Mouse (Mus musculus) forebrain, embryonic 11.5 days (tissue): ENCODE results near the gene Ndufs8. TPM values are rescaled to one million over a fixed set of nuclear protein-coding genes. Genes with fewer than 3 reads are reported as not detected.

Experiments used
- ATAC-seq: fragments of 200-750 bp; cut with Nextera tagmentation; replicated peaks from 2 replicates; pipeline ENCODE4 v1.8.0; 2017; ENCODE audit warnings: moderate TSS enrichment; ENCODE audit not compliant: low FRiP score
- DNase-seq: peaks from one replicate; pipeline ENCODE4 v3.0.0-alpha.2; 2017; ENCODE audit warnings: low spot score
- H3K27ac ChIP-seq: fragments of 300-500 bp; sonication (generic); 2 replicates; pipeline ENCODE4 v1.5.1; 2014; ENCODE audit warnings: low read depth, low read length
- H3K27me3 ChIP-seq: fragments of 300-500 bp; sonication (generic); 2 replicates; pipeline ENCODE4 v1.6.1; 2014; ENCODE audit warnings: mild to moderate bottlenecking, low read length, mixed read lengths; ENCODE audit not compliant: control insufficient read depth, insufficient read depth
- H3K36me3 ChIP-seq: fragments of 300-500 bp; sonication (generic); 2 replicates; pipeline ENCODE4 v1.6.1; 2014; ENCODE audit warnings: mild to moderate bottlenecking, low read length, moderate library complexity, mixed read lengths; ENCODE audit not compliant: control insufficient read depth, insufficient read depth
- H3K4me1 ChIP-seq: fragments of 300-500 bp; sonication (generic); replicated peaks from 2 replicates; pipeline ENCODE4 v1.6.1; 2014; ENCODE audit warnings: low read length, mixed read lengths; ENCODE audit not compliant: control insufficient read depth, insufficient read depth
- H3K4me2 ChIP-seq: fragments of 300-500 bp; sonication (generic); 2 replicates; pipeline ENCODE4 v1.6.1; 2014; ENCODE audit warnings: low read depth, mild to moderate bottlenecking, low read length, moderate library complexity, mixed read lengths; ENCODE audit not compliant: severe bottlenecking
- H3K4me3 ChIP-seq: fragments of 300-500 bp; sonication (generic); 2 replicates; pipeline ENCODE4 v1.5.1; 2014; ENCODE audit warnings: low read depth, low read length
- H3K9ac ChIP-seq: fragments of 300-500 bp; sonication (generic); 2 replicates; pipeline ENCODE4 v1.6.1; 2014; ENCODE audit warnings: low read length
- H3K9me3 ChIP-seq: fragments of 300-500 bp; sonication (generic); 2 replicates; pipeline ENCODE4 v1.6.1; 2016; ENCODE audit warnings: low read length, mixed read lengths; ENCODE audit not compliant: control insufficient read depth
- WGBS: fragments of 180-500 bp; shearing (Covaris S2); extraction: QIAGEN DNeasy Blood & Tissue Kit; methylation state at CpG from one replicate; pipeline ENCODE4 v1.1.7; 2014; 5-methylcytosine and 5-hydroxymethylcytosine counted together
- polyA plus RNA-seq: library from polyadenylated mRNA; unstranded; fragments of >200 nt; fragmentation: Nextera tagmentation; extraction: Ambion mirVana; gene quantifications from 2 replicates; pipeline ENCODE4 v1.2.1, GENCODE M21; 2014

The Ndufs8 gene
- polyA plus RNA-seq, 1 experiment from 2014 or later, result 189 TPM

DNA sequence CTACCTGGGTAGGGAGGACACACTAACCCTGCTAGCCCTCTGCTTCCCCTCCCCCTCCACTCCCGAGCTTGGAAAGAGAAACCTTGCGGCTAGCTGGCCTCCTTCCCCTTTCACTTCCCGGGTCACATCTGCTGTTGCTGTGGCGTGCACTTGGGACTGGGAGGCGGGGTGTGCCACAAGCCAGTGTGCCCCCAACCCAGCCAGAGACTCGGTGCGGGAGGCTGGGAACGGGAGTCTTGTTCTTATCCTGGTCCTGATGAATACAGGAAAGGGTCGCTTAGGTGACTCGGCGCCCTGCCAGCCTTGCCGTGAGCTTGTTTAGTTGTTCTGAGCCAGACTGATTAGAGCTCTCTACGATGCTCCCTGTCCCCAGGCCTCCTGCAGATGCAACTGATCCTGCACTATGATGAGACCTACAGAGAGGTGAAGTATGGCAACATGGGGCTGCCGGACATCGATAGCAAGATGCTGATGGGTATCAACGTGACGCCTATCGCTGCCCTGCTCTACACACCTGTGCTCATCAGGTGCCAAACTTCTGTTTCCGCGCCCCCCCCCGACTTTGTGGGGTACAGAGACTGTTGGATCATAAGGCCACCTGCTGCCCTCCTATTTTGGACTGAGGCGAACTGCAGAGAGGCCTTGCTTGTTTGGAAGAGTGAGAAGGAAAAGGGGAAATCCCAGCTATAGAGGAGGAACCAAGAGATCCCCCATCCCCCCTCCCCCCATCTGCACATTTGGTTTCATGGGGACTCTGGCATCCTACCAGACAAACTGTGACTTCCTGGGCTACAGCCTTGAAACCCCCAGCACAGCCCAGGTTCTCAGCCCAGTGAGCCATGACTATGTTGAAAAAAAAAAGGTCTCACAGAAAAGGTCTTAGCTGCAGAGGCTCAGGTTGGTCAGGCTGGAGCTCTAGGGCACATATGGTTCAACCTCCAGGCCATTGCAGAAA lies 23.6 kb upstream of the Ndufs8 start:
- Histone ChIP-seq H3K27ac (no peak overlapping the region), H3K27me3 (no peaks in the 10 kb centered on the region), H3K4me1 (no peaks in the 10 kb centered on the region; the same call in none of the 2 replicates), H3K4me3 (peak overlapping the region; percentile 38), H3K4me2 (peak overlapping the region; percentile 75), H3K9ac (peak overlapping the region; percentile 54), H3K9me3 (no peaks in the 10 kb centered on the region), H3K36me3 (no peaks in the 10 kb centered on the region)
- 9% methylated on average over 22 of the region's 22 CpGs for whole genome bisulfite sequencing
- no peak for DNase-seq
- no peak for ATAC-seq

DNA sequence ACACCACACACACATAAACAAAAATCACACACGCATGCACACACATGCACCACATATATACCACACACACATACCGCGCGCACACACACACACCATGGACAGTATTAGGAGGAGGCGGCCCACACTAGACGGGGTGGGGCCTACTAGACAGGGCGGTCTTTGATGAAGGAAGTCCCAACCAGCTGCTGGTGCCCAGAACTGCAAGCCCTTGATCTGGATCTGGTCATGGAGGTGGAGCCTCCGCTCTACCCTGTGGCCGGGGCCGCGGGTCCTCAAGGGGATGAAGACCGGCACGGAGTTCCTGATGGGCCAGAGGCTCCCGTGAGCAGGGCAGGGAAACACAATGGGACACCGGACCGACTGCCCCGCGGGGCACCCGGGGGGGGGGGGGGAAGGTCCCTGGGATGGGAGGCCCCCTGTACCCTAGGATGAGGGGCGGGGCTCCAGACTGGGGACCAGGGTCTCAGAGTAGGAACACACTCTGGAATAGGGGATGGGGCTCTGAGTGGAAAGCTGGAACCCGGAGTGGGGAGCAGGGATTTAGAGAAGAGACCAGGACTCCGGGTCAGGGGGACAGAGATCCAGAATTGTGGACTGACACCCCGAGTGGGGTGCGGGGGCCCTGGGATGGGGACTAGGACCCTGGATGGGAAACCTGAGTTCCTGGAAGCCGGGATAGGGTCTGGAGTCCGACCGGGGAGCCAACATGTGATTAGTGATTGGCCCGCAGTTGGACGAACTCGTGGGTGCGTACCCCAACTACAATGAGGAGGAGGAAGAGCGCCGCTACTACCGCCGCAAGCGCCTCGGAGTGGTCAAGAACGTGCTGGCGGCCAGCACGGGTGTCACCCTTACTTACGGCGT lies 22.7 kb upstream of the Ndufs8 start, which contains the start of gene Unc93b1:
Gene Unc93b1 (plus strand): TSS at position 155 of the 864 bp plus-strand sequence.
- ATAC-seq, result peak; percentile 71
- Histone ChIP-seq H3K27ac (no peak within 1 kb of the TSS), H3K4me1 (no peaks in the 10 kb centered on the region; the same call in none of the 2 replicates), H3K9ac (peak within 1 kb of the TSS; percentile 54), H3K27me3 (no peaks in the 10 kb centered on the region), H3K36me3 (no peaks in the 10 kb centered on the region), H3K4me2 (peak within 1 kb of the TSS; percentile 75), H3K9me3 (no peaks in the 10 kb centered on the region), H3K4me3 (peak within 1 kb of the TSS; percentile 38)
- 5% methylated on average over 39 of the region's 42 CpGs for WGBS
- peak; percentile 65 for DNase-seq

- Histone ChIP-seq H3K27me3 (no peaks in the 10 kb centered on the region), H3K9me3 (no peaks in the 10 kb centered on the region), H3K4me2 (no peak overlapping the region), H3K36me3 (no peaks in the 10 kb centered on the region), H3K9ac (no peak overlapping the region), H3K27ac (no peak overlapping the region), H3K4me3 (no peak overlapping the region), H3K4me1 (no peaks in the 10 kb centered on the region; the same call in none of the 2 replicates)
- ATAC-seq (no peak), DNase-seq (no peak)
- 93% methylated on average over 9 of the region's 9 CpGs for WGBS
Measured at GRCm38 (mm10) chr19:3931716-3932115, 19.1 kb upstream of the Ndufs8 start.

DNA sequence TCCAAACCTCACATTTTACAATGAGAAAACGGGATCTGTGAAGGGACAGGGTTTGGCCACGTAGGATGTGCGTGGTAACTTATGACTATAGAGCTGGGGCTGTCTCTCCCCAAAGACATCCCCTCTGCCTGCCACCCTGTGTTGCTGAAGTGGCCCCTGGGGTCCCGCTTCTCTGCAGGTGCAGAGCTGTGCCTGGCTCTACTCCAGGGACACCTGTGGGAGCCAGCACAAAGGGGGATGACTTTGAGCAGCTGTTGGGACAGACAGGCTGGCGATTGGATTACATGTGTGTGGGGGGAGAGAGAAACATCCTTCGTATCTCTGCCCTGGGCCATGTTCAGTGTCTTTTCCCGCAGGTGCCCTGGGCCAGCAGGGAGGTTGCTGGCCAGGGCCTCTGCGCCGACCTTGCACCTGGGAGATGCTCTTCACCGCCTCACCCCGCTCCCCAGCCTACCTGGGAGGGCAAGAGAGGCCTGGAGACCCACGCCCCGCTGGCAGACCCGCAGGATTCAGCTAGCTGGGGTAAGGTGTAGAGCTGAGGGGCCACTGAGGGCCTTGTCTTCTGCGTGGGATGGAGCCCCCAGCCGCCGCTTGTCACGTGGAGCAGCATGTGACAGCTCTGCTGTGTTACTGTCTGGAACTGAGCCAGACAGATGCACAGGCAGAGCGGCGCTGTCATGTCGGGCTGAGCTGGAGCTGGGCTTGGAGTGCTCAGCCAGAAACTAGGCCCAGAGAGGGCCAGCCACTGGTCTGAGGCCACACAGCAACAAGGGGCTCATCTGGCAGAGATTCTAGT lies 17.9 kb upstream of the Ndufs8 start:
- Histone ChIP-seq H3K27me3 (no peaks in the 10 kb centered on the region), H3K9ac (no peak overlapping the region), H3K4me2 (no peak overlapping the region), H3K4me3 (no peak overlapping the region), H3K27ac (no peak overlapping the region), H3K4me1 (no peaks in the 10 kb centered on the region; the same call in 1 of the 2 replicates), H3K9me3 (no peaks in the 10 kb centered on the region), H3K36me3 (no peaks in the 10 kb centered on the region)
- 72% methylated on average over 21 of the region's 21 CpGs for WGBS
- no peak for DNase-seq
- no peak for ATAC-seq

DNA sequence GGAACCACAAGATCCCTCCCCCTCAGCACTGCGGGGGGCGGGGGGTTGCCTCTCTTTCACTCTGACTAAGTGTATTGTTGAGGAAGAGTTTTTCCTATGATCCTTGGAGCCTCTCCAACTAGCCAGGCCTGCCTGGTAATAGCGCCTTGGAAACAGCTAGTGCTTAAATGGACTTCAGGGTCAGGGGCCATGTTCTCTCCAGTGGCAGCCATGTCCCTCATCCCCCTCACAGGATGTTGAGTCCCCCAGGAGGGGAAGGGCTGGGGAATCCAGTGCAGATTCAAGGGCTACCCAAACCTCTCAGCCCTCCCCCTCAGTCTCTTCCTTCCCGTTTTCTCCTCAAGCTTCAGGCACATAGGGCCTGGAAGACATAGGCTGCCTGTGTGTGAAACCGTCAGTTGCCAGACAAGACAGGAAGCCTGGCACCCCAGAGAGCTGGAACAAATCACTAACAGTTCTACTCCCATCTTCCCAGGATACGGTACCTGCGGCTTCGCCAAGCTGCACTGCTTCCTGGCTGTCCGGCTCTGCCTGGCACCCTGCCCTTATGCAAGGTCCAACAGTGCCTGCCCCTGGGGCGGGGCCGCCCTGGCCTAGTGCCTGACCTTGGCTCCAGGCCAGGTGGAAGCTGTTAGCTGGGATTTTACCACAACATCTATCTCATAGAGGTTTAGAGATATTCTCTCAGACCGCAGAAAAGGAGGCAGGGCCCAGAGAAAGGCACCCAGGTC lies 16.8 kb upstream of the Ndufs8 start, which contains the start of gene Aldh3b1:
Gene Aldh3b1 (minus strand): TSS at position 598 of the 731 bp plus-strand sequence.
- WGBS, result 77% methylated on average over 12 of the region's 12 CpGs
- Histone ChIP-seq H3K9ac (no peak within 1 kb of the TSS), H3K27ac (no peak within 1 kb of the TSS)

DNA sequence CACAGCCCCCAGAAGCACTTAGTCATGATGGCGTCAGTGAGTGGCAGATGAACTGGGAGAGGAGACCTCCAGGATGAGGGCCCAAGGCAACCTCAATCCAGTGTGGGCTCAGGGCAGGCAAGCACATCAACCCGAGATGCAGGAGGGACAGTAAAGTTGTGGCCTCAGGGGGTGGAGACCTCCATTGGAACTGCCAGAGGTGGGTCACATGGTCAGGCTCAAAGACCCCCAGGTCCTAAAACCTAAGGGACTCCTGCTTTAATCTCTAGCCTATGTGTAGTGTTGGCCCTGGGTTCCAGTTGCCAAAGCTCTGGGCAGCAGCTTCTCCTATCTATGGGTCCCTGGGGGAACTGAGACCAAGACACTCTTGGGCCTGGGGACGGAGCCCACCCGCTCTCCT lies 16.2 kb upstream of the Ndufs8 start:
- 80% methylated on average over 4 of the region's 4 CpGs for WGBS

More for the DNA sequence above, 16.8 kb upstream of the Ndufs8 start, which contains the start of gene Aldh3b1:
- H3K4me3 ChIP-seq, result no peak within 1 kb of the TSS
- DNase-seq (no peak), ATAC-seq (no peak)
- H3K4me1 ChIP-seq, result no peaks in the 10 kb centered on the region
- H3K4me2 ChIP-seq, result no peak within 1 kb of the TSS
- H3K9me3 ChIP-seq, result no peaks in the 10 kb centered on the region
- no peaks in the 10 kb centered on the region for H3K36me3 ChIP-seq
- no peaks in the 10 kb centered on the region for H3K27me3 ChIP-seq

DNA sequence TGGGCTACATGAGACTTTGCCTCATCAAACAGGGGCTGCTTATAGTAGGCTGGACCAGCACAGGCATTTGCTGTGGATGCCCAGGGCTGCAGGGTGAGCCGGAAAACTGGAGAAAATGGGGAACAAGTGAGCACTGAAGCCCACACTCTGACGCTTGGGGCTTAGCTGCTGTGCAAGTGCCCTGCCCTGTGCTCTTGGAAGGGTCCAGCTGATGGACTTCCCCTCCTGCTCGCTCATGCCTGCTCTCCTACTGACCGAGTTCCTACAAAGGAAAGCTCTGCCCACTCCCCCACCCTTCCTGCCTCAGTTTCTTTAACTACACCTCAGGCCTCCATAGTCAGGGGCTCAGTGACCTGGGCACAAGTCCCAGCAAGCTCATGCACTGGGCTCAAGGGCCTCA lies 15.4 kb upstream of the Ndufs8 start:
- Histone ChIP-seq H3K36me3 (no peaks in the 10 kb centered on the region), H3K27me3 (no peaks in the 10 kb centered on the region), H3K9me3 (no peaks in the 10 kb centered on the region), H3K9ac (no peak overlapping the region), H3K4me3 (no peak overlapping the region), H3K4me2 (no peak overlapping the region), H3K4me1 (no peaks in the 10 kb centered on the region), H3K27ac (no peak overlapping the region)
- no peak for DNase-seq
- no peak for ATAC-seq
- WGBS, result 87% methylated on average over 4 of the region's 4 CpGs

More for the DNA sequence above, 16.2 kb upstream of the Ndufs8 start:
- ATAC-seq (no peak), DNase-seq (no peak)
- no peaks in the 10 kb centered on the region for H3K4me1 ChIP-seq
- H3K27me3 ChIP-seq, result no peaks in the 10 kb centered on the region
- H3K27ac ChIP-seq, result no peak overlapping the region
- H3K4me3 ChIP-seq, result no peak overlapping the region
- H3K9ac ChIP-seq, result no peak overlapping the region
- H3K4me2 ChIP-seq, result no peak overlapping the region
- H3K36me3 ChIP-seq, result no peaks in the 10 kb centered on the region
- no peaks in the 10 kb centered on the region for H3K9me3 ChIP-seq
